Mouse (Mus musculus) lung, postnatal 0 days (tissue): Measurements from ENCODE around the gene Cd164l2.
A peak's percentile ranks its signal among the peaks of the same experiment; 100 is the strongest.

Experiments
- CTCF ChIP-seq: IDR thresholded peaks from 2 replicates; pipeline ENCODE4 v1.5.1; 2016; ENCODE audit warnings: antibody characterized with exemption, mild to moderate bottlenecking
- EP300 ChIP-seq: IDR thresholded peaks from 2 replicates; pipeline ENCODE4 v1.6.1; 2016; ENCODE audit warnings: antibody characterized with exemption, mild to moderate bottlenecking, control low read depth

DNA sequence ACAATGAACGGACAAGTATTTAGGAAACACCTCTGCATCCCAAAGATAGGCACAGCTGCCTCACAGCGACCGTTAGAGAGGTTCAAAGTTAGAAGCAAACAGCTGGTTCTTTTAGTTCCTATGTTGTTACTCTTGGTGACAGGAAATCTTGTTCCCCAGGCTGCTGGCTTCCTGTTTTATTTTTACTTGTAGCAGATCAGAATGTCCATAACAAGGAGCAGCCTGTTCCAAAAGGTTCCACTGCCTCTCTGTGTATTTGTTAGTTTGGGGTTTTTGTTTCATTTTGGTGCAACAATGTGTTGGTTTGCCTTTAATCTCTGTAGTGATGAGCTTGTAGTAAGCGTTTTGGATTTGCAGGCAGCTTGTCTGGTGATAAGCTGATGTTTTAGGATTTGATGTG lies 37.6 kb upstream of the Cd164l2 start:
- TF ChIP-seq CTCF (no peak), EP300 (peak; percentile 91)
